Mouse (Mus musculus) G1E (cell line): ENCODE measurements around the gene Myrf.

Source experiments
- CTCF ChIP-seq: IDR thresholded peaks from 2 replicates; pipeline ENCODE4 v1.5.1; 2012; ENCODE audit warnings: low read depth, low read length, inconsistent platforms, mixed read lengths
- GATA1 ChIP-seq: IDR thresholded peaks from 2 replicates; pipeline ENCODE4 v1.6.1; 2012; ENCODE audit warnings: borderline replicate concordance, low read length, inconsistent platforms, mixed read lengths

GRCm38 (mm10) chr19:10232327-10233017 is 8.1 kb downstream of the Myrf start:
- TF ChIP-seq CTCF (no peak), GATA1 (no peak)
